Mouse (Mus musculus) urinary bladder, postnatal 36 days (tissue): ENCODE data around the gene Jam3.

ENCODE experiments used
- DNase-seq, 2 experiments: peaks; one replicate each; pipeline ENCODE4 v3.0.0; 2022; ENCODE audit warnings: low spot score in 2 of 2, mixed read lengths in 1 of 2

The Jam3 gene

DNA sequence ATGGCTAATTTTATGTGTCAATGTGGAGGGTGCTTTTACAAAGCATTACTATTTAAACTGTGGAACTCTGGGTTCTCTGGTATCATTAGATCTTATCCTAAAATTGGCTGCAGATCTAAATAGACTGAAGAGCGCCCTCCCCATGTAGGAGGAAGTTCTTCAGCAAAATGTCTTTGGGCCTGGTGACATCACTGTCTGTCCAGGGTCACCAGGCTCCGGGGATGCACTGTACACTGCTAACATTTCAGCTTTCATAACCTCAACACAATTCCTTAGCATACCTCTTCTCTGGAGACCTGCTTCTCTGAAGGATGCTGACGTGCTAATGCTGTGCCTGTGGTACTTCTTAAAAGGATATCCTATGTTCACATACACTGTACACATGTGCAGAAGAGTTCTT, 43.5 kb downstream of the Jam3 start:
- no peak for DNase-seq

DNA sequence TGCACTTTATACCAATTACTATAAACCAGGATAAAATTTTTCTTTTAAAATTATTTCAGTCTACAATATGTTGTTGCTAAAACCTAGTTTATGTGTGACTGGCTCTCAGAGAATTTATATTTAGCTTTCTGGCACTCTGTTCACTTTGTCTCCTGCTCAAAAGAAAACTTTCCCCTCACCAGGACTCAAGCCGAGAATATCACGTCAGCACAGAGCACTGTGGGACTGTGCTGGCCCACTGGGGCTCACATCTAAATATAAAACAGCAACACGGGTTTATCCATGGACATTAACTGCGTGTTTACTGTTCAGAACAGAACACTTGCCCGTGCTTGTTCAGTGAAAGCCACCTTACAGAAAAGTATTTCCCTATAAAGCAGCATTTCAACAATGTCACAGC, 44.5 kb downstream of the Jam3 start:
- DNase-seq = no peak

DNA sequence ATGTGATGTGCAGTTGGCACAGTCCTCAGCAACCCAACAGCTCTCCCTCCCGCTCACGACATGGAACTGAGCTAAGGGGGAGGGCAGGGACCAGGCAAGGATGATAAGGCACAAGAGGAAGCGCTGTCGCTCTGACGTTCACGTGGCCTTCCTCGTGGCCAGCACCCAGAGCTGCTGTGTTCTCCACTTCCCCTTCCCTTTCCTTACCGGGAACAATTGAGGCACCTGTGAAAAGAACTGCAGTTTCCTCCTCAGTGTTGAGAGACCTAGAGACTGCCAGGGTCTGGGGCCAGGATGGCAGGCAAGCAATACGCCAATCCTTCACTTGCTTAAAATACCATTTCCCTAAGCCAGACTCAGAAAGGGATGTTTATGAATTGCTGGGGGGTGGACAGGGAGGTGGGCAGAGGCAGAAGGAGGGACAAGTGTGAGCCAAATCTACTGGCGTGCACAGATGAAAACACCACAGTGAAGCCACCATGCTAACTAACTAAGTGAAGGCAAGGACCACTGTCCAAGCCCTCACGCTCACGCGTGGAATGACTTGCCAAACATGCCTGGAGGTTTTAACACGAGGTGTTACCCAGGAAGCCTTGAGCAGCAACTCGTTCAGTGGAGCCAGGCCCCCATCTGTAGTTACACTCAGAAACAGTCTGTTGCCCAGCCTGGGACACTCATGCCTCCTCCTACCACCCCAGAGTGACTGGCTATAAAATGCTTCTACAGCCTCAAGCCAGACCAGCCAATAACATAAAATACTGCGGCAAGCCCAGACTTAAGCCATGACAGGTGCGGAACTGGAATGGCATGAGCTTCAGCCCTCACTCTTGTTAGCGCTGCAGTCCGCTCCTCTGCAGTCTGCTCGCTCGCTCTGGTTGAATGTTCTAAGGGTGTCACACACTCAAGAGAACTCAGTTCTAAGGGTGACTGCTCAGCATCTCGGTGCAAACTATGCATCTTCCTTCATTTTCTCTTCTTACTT, 45.4 kb downstream of the Jam3 start:
- DNase-seq = peak in 1 of 2 experiments; percentile 42

DNA sequence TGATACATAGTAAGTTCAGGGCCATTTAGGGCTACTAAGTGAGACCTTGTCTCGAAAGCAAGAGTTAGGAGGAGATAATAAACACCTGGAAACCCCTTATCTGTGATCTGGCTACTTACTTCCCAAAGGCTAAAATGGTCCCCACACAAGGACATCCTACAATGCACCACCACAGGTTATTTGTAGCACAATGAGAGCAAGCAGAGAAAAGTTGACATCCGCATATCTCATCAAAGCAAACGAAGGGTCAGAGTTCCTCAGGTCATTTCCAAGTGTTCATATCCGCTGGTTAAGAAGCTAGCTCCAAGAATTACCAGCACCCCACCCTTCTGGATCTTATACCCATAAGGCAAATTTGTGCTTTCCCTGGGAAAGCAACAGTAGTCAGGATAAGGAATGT, 46.8 kb downstream of the Jam3 start:
- no peak for DNase-seq

DNA sequence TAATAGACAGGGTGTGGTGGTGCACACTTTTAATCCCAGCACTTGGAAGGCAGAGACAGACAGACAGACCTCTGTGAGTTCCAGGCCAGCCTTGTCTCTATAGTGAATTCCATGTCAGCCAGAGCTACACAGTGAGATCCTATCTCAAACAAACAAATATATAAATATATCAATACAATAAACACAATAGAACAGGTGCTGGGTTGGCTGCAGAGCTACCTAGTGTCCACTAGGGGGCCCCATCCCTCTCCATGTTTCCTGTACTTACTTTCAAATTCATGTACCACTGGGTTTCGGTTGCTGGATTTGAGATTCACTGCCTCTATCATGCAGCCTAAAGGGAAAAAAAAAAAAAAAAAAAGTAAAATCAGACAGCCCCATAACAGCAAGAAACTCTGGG, 49.1 kb downstream of the Jam3 start:
- DNase-seq = peak; percentile 8 to 33

DNA sequence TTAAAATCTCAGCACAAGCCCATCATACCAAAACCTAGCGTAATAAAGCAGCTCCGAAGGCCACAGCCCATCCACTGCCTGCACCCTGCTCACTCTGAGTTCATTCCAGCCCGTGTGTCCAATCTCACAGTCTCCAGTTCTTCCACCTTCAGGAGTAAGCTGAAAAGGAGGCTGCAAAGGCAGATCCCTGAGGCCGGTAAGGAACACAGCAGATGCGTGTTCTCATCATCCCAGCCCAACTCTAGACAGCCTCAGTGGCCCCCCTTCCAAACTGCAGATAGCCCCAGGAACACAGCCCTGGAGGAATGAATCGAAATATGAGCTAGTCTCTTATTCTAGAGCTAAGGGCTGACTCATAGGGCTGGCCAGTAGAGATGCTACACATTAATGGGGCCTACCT, 53.8 kb downstream of the Jam3 start:
- DNase-seq = no peak

DNA sequence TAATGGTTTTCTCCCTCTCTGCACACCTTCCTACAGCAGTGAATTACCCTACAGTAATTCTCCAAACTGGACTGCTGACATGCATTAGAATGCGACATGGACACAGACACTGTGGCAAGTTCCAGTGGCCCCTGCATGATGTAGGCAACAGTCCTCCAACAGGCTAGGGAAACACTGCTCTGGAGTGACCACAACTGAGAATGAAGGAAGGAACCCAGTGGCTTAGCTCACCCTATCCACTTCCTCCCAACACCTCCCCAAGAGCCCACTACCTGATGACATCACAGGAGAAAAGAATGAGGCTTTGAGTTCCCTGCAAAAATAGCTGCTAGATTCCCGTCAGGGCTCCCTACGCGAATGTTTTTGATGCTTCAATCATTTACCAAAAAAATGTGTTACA, 55.7 kb downstream of the Jam3 start:
- no peak for DNase-seq

DNA sequence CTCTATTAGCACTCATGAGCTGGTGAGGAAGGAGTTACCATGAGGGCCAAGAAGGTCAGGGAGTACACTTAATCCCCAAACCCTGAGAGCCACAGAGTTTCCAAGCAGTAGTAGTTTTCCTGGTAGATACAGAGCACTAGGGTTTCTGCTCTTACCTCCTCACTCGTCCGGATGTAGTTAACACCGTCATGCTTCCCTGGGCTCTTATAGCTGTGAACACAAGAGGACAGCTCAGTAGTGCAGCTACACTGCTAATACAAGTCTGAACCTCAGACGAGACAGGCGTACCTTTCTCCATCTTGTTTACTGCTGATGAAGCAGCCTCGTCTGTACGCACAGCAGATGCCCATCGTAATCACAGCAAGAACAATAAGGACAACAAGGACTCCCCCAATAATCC, 56.7 kb downstream of the Jam3 start:
- no peak for DNase-seq

DNA sequence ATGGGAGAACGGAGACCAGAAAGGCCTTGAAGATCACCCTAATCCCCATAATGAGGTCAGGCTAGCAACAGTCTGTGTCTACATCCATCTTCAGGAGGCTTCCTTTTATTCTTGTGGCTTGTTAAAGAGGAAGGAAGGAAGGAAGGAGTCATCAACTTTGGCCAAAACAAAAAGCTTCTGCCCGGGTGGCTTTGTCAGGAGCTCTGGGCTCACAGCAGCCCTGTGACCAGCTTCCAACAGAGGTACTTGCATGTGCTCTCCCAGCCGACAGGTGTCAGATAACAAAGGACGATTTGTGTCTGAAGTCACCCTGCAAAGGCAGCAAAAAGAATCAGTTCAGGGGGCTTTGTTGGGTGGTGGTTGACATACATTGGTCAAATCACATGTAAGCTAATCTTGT, 57.1 kb downstream of the Jam3 start:
- no peak for DNase-seq

DNA sequence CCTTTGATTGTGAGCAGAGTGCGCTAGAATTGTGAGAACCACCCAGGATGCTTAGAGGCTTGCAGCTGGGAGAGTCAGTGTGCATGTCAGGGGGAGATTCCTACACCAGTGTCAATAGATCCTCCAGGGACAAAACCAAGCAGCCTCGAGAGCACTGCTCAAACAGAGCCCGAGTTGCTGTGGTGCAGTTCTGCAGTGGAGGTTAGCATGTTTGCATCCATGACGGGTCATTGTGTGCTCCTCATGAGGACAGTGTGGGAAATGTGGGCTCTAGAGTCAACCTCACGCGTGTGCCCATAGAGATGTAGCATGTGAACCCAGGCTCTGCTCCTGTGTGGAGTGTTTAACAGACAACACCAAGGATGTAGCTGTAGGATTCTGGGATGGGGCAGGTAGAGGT, 62.3 kb downstream of the Jam3 start:
- no peak for DNase-seq

DNA sequence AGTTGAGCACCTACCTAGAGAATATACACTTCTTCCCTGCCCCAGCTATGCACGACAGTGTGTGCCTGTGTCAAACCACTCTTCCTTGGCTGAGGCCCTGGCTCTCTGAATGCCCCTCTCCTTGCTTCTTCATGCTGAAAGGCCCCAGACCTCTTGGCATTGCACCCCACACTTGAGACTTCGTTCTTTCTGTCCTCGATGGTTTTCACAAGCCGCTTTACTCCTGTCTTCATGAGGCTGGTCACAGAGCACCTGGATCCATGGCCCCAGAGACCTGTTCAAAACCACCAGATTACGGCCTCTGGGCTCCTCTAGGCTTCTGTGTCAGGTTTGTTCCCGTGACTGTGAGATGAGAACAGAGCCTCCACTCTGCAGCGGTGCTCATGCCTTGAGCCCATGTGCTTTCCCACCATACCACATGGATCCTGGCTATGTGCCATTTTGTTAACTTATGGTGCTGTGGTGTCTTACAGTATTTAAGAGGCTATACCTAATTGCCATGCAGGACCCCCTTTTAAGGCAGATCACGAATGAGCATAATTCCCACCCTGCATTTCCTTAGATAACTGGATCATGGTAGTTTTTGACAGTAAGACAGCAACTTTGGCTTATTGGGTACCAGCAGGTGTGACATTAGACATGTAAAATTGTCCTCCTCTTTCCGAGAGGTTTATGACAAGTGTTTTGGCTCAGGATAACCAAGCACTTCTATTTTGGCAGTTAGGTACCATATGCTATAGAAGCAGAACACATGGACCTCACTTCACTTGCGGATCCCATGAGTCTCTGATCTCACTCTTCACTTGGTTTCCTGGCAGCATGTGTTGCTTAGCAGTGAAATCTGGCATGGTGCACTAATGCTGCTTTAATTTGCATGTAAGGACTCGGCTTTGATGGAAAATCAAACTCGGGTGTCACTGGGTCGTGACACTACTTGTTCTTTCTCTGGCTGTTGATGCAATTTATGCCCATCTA, 64.1 kb downstream of the Jam3 start:
- no peak for DNase-seq

DNA sequence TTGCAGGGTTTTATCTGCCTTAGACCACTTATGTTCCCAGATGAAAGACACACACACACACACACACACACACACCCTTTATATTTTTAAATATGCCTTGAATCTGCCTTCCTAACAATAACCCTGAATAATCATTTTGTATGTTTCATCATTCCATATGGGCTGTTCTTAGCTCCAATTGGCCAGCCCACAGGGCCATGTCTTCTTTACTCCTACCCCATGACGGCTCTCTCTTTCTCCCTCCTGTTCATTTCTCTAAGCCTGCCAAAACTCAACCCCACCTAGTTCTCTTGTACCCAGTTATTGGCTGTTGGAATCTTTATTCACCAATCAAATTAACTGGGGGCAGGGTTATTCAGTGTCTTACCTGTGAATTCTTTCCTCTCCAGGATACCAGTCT, 65.1 kb downstream of the Jam3 start:
- DNase-seq = no peak

DNA sequence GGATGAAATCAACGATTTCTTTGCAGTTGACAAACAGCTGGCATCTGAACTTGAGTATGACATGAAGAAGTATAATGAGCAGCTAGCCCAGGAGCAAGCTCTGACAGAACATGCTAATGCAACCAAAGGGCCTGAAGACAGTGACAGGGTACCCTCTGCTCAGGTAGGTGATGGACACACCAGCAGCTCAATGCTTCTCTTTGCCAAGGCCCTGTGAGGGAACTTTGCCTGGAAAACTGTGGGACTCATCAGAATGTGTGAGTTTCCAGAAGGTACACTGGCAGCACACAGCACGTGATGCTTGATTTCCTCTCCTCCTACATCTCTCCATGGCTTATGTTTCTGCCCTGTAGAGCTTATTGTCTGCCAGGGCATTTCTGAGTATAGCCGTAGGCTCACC, 67.8 kb downstream of the Jam3 start:
- DNase-seq = no peak

DNA sequence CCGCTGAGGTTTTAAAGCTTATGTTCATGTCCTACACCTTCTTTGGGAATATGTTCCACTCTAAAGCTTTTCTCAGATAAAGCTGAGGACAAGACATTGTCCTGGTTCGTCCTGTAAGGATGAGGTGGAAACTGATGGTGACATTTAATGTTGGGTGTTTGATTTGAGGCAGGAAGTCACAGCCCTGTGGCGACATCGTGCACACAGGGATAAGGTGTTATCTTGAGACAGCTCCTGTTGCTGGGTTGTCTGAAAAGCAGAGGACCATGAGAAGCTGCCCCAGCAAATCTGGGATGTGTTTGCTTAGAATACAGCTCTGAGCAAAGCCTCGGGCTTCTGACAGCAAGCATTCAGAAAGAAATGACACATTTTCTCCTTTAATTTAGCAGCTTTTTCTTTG, 69.0 kb downstream of the Jam3 start:
- no peak for DNase-seq

DNA sequence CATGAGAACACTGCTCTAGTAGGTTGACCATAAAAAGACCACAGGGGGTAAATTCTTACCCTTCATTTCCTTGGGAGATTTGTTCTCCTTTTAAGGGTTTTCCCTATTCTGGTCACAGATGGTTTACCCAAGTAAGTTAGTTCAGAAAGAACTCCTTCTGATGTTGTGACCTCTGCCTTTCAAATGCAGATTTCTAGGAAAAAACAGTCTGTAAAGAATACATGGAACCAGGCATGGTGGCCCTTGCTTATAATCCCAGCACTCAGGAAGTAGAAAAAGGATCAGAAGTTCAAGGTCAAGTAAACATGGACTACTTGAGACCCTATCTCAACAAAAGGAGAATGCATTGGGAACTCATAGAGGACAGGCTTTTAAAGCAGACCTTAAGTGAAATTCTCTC, 79.4 kb downstream of the Jam3 start:
- no peak for DNase-seq

DNA sequence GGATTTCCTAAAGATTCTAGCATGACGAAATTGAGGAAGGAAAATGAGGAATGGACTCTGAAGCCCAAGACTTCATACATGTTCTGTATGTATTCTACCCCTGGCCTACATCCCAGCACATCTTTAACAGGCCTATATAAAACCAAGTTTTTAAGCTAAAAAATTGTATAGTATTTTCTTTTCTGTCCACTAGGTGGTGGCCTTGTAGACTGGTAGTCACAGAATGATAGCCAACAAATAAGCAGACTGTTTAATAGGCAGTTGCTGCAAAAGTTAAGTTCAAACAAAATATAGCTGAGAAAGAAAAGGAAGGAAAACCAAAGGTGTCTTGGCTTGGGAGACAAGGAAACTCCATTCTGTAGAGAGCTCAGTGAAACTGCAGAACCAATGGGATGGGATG, 80.5 kb downstream of the Jam3 start:
- no peak for DNase-seq

DNA sequence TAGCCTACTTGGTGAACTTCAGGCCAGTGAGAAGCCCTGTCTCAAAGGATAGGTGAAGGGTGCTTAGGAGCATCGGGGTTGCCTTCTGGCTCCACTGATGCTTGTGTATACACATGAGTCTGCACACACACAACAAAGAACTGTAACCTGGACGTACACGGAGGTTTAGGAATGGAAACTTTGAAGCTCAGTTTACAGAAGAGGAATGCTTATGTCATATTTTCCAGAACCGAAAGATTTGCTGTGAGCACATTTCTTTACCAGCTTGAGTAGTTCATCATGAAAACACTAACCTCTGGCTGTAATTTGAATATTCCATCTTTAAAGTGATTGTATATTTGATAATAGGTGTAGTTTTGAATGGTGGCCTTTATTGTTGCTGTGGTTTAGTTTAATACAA, 84.3 kb downstream of the Jam3 start:
- DNase-seq = no peak

DNA sequence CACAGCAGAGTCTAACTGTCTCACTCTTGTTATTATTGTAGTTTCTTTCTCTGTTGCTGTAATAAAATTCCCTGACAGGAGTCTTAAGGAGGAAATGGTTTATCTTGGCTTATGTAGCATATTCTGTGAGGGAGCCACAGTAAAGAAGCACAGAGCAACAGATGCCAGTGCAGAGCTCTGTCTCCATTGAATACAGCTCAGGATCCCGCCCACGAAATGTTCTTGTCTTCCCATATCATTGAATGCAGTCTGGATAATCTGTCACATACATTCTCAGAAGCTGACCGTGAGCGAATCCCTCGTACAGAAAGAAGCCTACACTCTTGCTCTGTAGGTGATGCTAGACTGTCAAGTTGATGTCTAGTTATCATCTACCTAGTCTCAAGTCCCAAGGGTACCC, 96.9 kb downstream of the Jam3 start:
- no peak for DNase-seq

DNA sequence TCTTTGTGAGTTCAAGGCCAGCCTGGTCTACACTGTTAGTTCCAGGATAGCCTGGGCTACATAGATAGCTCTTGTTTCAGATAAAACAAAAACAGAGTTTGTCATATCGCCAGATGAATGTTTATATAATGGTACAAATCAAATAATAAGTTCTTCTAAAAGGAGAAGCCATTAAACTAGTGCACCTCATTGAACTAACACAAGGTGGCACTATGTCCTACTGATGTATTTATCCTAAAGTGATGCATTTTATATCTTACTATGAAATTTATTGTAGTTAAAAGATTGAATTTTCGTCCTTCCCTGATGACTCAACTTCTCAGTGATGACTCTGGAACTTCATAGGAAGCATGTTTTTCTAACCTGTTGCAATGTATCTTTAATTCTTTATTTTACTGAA, 105.7 kb downstream of the Jam3 start:
- no peak for DNase-seq
